In the genomic region with DNA sequence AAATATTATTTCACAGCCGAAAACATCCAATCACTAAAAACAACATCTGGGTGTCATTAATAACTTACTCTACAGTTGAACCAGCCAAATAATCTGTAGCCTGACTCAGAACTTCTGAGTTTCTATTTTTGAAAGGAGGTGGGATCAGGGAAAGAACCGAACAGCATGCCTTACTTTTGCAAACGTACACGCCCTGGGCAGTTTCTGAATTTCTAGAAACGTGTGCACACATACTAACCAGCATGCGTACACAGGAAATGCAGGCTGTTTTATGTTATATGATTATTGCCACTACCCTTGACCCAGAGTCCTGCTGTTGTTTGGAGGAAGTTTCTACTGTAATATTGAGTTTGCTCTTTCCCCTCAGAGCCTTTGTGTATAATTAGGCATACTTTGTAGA, we compare ENCODE assay signal across 9 mouse cellular contexts.
DNase-seq lines count a peak whose midpoint lies in the region; ATAC-seq and TF ChIP-seq lines count a peak whose summit lies in the region.
"Had no signal": no experiment of that assay in that cellular context is flagged by ENCODE, and none has a peak within 500 bp of the region (broad histone marks: within the 10 kb centered on the region; RNA-seq: fewer than 3 reads in every experiment).

No protein-coding gene starts in this region.

- TF ChIP-seq POLR2A in bone marrow macrophage, adult 2 months (IDR thresholded peaks at IDR 0.05; ENCODE audit: borderline replicate concordance, low read depth, low read length), result no peak

- H3K27ac ChIP-seq in hindbrain, embryonic 14.5 days, result 0 out of 2 replicates have a peak overlapping the region, but pooled peaks have one; percentile 32
- no peak overlapping the region for H3K27ac ChIP-seq in hindbrain, embryonic 16.5 days (ENCODE audit: low read depth, low read length)
- H3K27ac ChIP-seq in bone marrow macrophage, adult 2 months (ENCODE audit: insufficient read depth, low read depth, low read length), result 0 out of 2 replicates have a peak overlapping the region, but pooled peaks have one; percentile 21
- no peak overlapping the region for H3K27ac ChIP-seq in forebrain, postnatal 0 days (ENCODE audit: low read depth, low read length)
- H3K27ac ChIP-seq: forebrain, embryonic 15.5 days had no signal

- no peak overlapping the region for H3K9ac ChIP-seq in hindbrain, embryonic 14.5 days
- H3K9ac ChIP-seq in hindbrain, embryonic 16.5 days (ENCODE audit: low read depth, low read length), result no peak overlapping the region
- H3K9ac ChIP-seq in forebrain, postnatal 0 days, result no peak overlapping the region
- H3K9ac ChIP-seq: forebrain, embryonic 15.5 days had no signal

- H3K9me3 ChIP-seq in hindbrain, embryonic 14.5 days (ENCODE audit: control insufficient read depth, low read length), result no peaks in the 10 kb centered on the region
- H3K9me3 ChIP-seq in hindbrain, embryonic 16.5 days (ENCODE audit: control insufficient read depth, low read length), result no peaks in the 10 kb centered on the region
- H3K9me3 ChIP-seq in forebrain, postnatal 0 days (ENCODE audit: low read length), result no peaks in the 10 kb centered on the region
- H3K9me3 ChIP-seq: forebrain, embryonic 15.5 days had no signal

- TF ChIP-seq CTCF in bone marrow macrophage, adult 2 months (IDR thresholded peaks at IDR 0.05; ENCODE audit: low read depth, low read length), result no peak
- no peak for TF ChIP-seq CTCF in forebrain, postnatal 0 days (IDR thresholded peaks at IDR 0.05; ENCODE audit: low read depth)

- H3K4me2 ChIP-seq in hindbrain, embryonic 14.5 days (replicated peaks), result no peak overlapping the region
- no peak overlapping the region for H3K4me2 ChIP-seq in hindbrain, embryonic 16.5 days (ENCODE audit: low read length)
- no peak overlapping the region for H3K4me2 ChIP-seq in forebrain, postnatal 0 days (ENCODE audit: low read depth)
- H3K4me2 ChIP-seq: forebrain, embryonic 15.5 days had no signal

- H3K4me1 ChIP-seq in hindbrain, embryonic 14.5 days (replicated peaks; ENCODE audit: control insufficient read depth, insufficient read depth, low read length), result peaks cover 26% of the 10 kb centered on the region
- H3K4me1 ChIP-seq in hindbrain, embryonic 16.5 days (ENCODE audit: control insufficient read depth, insufficient read depth, low read depth, low read length), result peaks cover 12% of the 10 kb centered on the region
- peaks cover 40% of the 10 kb centered on the region for H3K4me1 ChIP-seq in bone marrow macrophage, adult 2 months (ENCODE audit: control insufficient read depth, insufficient read depth, low read length)
- H3K4me1 ChIP-seq in forebrain, postnatal 0 days (ENCODE audit: insufficient read depth), result peaks cover 13% of the 10 kb centered on the region

- H3K36me3 ChIP-seq in hindbrain, embryonic 14.5 days (replicated peaks; ENCODE audit: control insufficient read depth, insufficient read depth), result no peaks in the 10 kb centered on the region
- no peaks in the 10 kb centered on the region for H3K36me3 ChIP-seq in hindbrain, embryonic 16.5 days (ENCODE audit: control insufficient read depth, insufficient read depth, low read length)
- no peaks in the 10 kb centered on the region for H3K36me3 ChIP-seq in forebrain, postnatal 0 days (ENCODE audit: insufficient read depth)
- H3K36me3 ChIP-seq: forebrain, embryonic 15.5 days had no signal

- H3K27me3 ChIP-seq in hindbrain, embryonic 14.5 days (ENCODE audit: control insufficient read depth, insufficient read depth, low read length), result no peaks in the 10 kb centered on the region
- no peaks in the 10 kb centered on the region for H3K27me3 ChIP-seq in hindbrain, embryonic 16.5 days (replicated peaks; ENCODE audit: control insufficient read depth, insufficient read depth, low read length)
- no peaks in the 10 kb centered on the region for H3K27me3 ChIP-seq in forebrain, postnatal 0 days (ENCODE audit: insufficient read depth, low read length)
- H3K27me3 ChIP-seq: forebrain, embryonic 15.5 days had no signal

- WGBS in hindbrain, embryonic 14.5 days, result 75% methylated on average over 6 of the region's 6 CpGs
- 81% methylated on average over 6 of the region's 6 CpGs for WGBS in hindbrain, embryonic 16.5 days
- 20% methylated on average over 6 of the region's 6 CpGs for WGBS in large intestine, adult 2 months
- 77% methylated on average over 6 of the region's 6 CpGs for WGBS in forebrain, postnatal 0 days

- DNase-seq in hindbrain, embryonic 14.5 days (ENCODE audit: low spot score), result no peak
- DNase-seq in 3T3-L1 (ENCODE audit: low read depth, low spot score), result peak; percentile 92
- peak; percentile 56 for DNase-seq in large intestine, adult 2 months (ENCODE audit: low read depth, low spot score)
- no peak for DNase-seq in testis, postnatal 10 days (ENCODE audit: low spot score)
- no peak for DNase-seq in forebrain, postnatal 0 days
- DNase-seq: embryo, embryonic 11 days had no signal

- no peak overlapping the region for H3K4me3 ChIP-seq in hindbrain, embryonic 14.5 days (replicated peaks; ENCODE audit: low read length)
- no peak overlapping the region for H3K4me3 ChIP-seq in hindbrain, embryonic 16.5 days (ENCODE audit: low read length)
- no peak overlapping the region for H3K4me3 ChIP-seq in bone marrow macrophage, adult 2 months (ENCODE audit: insufficient read depth, low read length)
- no peak overlapping the region for H3K4me3 ChIP-seq in forebrain, postnatal 0 days (ENCODE audit: low read depth, low read length)
- H3K4me3 ChIP-seq: forebrain, embryonic 15.5 days had no signal

- ATAC-seq in hindbrain, embryonic 14.5 days (ENCODE audit: low FRiP score), result no peak
- ATAC-seq in hindbrain, embryonic 16.5 days, result no peak
- ATAC-seq in forebrain, postnatal 0 days, result no peak
- ATAC-seq: forebrain, embryonic 15.5 days had no signal

Comparison
In these comparisons a context has a peak if more than half of its experiments do, and no peak if none do; other contexts are left out.
1. H3K27ac ChIP-seq: peak in hindbrain, embryonic 14.5 days (single experiment) and bone marrow macrophage, adult 2 months (single experiment); none in hindbrain, embryonic 16.5 days (single experiment) and forebrain, postnatal 0 days (single experiment).
2. DNase-seq: peak in 3T3-L1 (single experiment) and large intestine, adult 2 months (single experiment); none in hindbrain, embryonic 14.5 days (single experiment), testis, postnatal 10 days (single experiment) and forebrain, postnatal 0 days (single experiment).